Mouse (Mus musculus) megakaryocyte-erythroid progenitor cell, adult 5-6 weeks (primary cell): Measurements from ENCODE around the gene Rgs12. TPM values are rescaled to one million over a fixed set of nuclear protein-coding genes. Genes with fewer than 3 reads are reported as not detected.

ENCODE experiments used
- ATAC-seq: replicated peaks from 2 replicates; pipeline ENCODE4 v1.8.0; 2016; ENCODE audit warnings: mild to moderate bottlenecking, inconsistent platforms; ENCODE audit not compliant: severe bottlenecking, poor library complexity, low FRiP score, low TSS enrichment
- total RNA-seq, 2 experiments: library from RNA; stranded (forward) in 1 of 2; stranded (reverse) in 1 of 2; fragments of 200-1000, 215-1000 nt in 1 of 2; fragments of >200 nt in 1 of 2; fragmentation: Nextera tagmentation in 1 of 2; gene quantifications; 2 replicates each; pipeline ENCODE4 v1.2.3; 2014 to 2017

The Rgs12 gene
- total RNA-seq, 2 experiments from 2014 or later = 30.6 to 47.4 TPM

DNA sequence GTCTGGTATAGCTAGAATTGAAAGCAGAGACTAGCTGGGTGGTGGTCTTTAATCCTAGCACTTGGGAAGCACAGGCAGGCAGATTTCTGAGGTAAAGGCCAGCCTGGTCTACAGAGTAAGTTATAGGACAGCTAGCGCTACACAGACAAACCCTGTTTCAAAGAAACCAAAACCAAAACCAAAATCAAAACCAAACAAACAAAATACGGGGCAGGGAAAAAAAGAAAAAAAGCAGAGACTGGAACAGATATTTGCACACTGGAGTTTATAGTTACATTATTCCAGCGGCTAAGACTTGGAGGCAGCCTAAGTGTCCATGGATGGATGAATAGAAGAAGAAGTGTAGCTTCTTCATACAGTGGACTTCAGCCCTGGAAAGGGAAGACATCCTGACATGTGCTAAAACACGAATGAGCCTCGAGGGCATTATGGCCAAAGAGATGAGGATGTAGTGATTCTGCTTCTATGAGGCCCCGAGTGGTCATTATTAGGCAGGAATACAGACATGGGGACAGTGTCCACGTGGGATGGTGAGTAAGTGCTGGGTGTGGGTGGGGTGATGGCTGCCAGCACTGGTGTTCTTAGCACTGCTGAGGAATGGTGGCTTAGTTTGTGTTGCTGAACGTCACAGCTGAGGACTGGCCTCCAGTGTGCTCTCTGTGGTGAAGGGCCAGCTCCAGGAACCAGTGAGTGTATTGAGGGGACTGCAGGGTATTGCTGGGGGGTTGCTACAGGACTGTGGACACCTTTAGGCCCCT is 24.5 kb downstream of the Rgs12 start:
- ATAC-seq = no peak

DNA sequence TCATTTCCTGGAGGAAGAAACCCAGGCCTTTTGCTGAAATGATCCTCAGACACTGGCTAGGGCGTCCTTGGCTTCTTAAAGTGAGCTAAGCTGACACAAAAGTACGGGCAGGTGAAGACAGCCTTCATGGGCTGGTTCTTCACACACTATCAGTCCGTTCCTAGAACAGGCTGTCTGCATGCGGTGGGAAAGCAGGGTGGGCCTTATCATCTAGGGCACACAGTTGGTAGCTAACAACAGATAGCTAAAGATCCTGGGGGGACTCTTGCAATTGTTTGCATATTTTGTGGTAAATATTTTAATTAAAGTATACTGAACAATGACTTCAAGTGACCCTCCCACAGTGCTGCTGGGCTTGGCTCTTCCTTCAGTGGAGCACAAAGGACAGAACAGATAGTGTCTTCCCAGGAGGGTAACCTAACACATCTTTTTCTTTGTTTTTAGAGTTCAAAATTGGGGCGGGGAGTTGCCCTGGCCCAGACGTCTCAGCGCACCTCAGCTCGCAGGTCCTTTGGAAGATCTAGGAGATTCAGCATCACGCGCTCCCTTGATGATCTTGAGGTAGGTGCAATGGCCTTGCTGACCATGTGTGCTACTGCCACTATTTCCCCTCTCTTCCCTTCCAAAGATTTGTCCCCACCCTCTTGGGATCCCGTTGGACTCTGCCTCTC is 25.7 kb downstream of the Rgs12 start:
- ATAC-seq = peak; percentile 84

DNA sequence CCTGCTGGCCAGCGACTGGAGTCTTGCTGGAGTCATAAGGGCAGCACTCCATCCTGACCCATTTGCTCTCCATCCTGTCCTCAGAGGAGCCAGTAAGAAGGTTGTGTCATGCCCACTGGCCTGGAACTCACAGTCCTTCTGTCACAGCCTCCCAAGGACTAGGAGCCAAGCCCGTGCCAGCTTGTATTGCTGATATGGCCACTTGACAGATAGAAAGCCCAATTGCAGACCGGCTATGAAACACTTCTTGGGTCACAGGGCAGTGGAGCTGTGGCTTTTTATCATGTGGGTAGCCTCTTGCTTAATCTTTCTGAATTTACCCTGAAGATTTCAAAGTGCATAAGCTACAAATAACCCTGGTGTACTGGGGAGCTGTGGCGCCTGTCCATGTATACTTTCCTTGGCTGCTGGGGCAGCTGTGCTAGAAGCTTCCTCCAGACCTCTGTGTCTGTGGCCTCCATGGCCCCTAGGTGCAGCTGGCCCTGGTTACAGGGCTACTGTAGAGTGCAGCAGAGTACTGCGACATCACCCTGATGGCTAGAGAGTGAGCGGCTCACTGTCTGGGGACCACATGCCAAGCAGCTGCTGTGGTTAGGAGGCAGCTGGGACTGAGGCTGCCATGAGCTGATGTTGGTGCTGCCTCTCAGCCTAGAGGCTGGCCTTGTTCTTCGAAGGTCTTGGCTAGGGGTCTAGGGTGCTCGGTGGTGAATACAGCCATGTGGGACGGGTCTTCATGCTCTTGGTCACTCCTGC is 27.5 kb downstream of the Rgs12 start:
- peak; percentile 66 for ATAC-seq

DNA sequence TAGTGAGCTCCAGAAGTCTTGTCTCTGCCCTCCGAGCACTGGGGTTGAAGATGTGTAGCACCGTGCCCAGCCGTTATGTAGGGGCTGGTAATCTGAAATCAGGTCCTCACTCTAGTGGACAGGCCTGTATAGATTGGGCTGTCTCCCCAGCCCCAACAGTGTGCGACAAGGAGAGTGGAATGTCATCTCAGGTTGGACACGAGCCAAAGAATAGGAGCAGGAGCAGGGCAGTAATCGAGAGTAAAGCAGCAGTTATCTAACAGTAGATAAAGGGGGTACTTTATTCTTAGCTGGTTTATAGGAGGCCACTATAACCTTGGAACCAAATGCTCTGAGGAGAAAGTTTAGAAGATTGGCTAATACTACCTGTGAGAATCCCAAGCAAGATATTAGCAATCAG is 30.9 kb downstream of the Rgs12 start:
- peak; percentile 26; the same call in 1 of the 2 replicates for ATAC-seq

DNA sequence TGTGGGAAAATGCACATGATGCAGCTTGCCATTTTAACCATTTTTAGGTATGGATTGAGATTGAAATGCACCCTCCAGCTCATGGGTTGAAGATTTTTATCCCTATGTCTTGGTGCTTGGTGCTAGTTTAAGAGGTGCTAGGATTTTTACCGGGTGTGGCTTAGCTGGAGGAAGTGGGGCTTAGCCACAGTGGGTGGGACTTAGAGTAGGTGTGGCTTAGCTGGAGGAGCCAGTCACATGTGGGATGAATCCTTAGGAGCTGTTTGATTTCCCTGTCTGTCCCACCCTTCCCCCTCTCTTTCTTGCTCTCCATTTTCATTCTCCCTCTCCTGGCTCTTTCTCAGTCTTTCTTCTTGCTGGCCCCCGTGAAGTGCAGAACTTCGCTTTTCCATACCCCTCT is 32.5 kb downstream of the Rgs12 start:
- no peak for ATAC-seq

DNA sequence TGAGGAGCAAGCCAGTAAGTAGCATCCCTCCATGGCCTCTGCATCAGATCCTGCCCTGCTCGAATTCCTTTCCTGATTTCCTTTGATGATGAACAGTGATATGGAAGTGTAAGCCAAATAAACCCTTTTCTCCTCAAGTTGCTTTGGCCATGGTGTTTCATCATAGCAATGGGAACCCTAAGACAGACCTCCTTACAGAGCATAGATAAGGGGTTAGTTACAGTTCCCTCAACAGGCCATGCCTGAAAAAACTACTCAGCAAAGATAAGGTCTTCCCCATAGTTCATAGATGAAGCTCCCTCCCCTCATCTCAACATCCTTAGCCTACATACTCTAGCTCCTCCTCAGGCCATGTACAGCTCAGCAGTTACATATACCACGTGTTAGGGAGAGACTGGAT is 35.7 kb downstream of the Rgs12 start:
- peak; percentile 41 for ATAC-seq

DNA sequence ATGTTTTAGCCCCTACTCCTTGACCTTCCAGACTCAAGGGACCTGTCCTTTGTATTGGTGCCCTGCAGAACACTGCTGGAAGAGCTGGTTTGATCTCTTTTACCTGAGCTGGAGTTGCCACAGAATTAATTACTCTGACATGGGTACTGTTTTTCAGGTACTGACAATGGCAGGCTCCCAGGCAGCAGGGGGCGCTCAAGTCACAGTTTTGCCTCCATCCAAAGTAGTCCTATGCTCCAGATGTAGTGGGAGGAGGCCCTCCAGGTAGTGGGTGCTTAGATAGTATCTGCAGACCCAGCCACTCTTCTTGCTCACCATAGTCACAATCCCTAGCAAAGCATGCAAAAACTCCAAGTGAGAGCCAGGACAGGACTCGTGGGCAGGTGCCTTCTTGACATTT is 36.6 kb downstream of the Rgs12 start:
- peak; percentile 58; the same call in 1 of the 2 replicates for ATAC-seq

DNA sequence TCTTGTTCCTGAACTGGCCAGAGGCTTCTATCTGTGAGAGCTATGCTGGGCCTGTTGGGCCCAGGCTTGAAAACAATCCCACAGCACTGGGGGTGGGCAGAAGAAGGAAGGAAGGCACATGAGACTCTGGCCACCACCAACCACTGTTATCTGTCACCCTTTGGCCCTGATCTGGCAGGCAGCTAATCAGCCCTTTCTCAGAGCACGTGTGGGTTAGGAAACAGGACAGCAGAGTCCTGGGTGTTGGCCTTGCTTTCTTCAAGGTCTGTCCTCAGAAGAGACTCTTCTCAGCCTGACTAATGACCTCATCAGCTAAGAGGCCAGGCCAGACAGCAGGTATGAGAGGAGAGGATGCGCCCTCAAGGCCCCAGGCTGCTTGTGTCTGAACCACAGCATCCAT is 38.2 kb downstream of the Rgs12 start:
- peak; percentile 66 for ATAC-seq

DNA sequence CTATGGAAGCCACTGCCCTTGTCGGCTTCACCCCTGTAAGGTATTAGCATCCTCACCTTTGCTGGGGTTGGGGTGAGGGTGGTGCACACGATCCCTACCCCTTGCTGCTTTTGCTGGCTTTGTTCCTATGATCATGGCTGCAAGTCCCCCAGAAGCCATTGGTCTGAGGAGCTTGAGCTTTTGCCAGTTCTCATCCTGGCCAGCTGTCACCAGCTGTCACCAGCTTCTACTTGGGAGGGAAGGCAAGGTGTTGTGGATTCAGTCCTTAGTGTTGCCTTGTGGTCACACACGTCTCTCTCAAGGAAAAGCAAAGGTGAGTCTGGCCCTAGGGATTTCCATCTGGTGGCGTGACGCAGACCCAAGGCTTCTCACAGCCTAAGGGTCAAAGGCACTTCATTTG is 39.4 kb downstream of the Rgs12 start:
- ATAC-seq = no peak

DNA sequence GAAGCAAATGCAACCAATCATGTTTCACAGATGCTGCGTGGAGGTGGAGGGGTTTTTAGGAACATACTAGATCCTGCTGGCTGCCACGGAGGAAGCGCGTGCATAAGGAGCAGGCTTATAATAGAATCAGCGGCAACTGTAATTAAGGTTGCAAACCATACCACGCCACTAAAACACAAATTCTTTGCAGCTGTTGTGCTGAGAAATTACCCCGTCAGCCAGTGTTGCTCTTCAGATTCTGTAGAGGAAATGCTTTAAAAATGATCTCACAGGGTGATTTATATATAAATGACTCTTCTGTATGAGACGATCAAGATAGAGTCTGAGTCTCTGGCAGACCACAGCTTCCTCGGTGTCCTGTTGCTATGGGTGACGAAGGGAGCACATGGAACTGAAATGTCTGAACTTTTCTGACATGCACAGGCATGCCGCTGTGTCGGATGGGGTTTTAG is 40.1 kb downstream of the Rgs12 start:
- no peak for ATAC-seq

DNA sequence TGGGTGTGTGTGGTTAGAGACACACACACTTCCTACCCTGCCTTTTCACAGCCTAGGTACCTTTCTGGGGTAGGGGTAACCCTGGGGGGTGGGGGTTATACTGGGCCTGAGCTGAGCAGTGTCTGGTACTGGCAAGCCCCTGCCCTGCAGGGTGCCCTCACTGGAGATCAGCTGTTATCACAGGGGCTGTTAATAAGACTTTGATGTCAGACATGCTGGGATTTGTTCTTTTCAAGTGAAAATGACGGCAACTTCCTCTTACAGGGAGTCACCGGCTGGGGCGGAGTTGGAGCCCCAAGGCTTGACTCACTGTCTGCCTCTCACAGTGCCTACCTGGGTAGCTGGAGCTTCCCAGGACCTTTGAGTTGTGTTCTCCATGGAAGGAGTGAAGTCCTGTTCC is 49.5 kb downstream of the Rgs12 start:
- ATAC-seq = no peak

DNA sequence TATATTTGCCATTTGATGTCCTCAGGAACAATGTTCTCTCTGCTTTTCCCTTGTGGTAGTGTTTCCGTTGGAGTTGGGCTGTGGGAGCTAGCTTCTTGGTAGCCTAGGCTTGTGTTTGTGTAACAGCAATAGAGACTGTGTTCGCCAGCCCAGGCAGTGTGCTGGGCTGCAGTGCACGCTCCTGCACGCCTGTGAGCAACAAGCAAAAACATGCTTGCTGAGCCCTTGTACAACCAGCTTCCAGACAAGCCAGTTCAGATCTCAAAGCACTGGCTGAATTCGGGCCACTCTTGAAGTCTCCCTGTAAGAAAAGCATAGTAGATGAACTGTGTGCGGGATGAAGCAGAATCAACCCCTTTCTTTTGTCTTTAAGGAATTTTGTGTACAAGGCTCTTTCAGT is 50.0 kb downstream of the Rgs12 start:
- ATAC-seq = no peak

DNA sequence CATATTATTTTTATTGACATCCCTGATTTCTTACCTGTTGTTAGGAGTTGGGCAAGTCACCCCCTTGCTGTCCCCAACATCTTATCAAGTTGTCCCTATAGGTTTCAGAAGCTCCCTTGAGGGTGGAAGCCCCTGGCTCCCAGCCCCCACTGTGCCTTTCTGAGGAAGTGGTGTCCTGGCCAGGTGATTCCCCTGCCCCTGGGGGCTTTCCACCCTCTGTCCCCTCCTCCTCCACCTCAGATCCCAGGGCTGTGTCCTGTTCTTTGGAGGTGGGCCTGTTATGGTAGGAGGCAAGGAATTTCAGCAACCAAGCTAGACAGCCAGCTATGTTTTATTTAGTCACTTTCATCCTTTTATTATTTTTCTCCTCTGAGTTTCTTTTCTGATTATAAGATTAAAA is 51.1 kb downstream of the Rgs12 start:
- no peak for ATAC-seq

DNA sequence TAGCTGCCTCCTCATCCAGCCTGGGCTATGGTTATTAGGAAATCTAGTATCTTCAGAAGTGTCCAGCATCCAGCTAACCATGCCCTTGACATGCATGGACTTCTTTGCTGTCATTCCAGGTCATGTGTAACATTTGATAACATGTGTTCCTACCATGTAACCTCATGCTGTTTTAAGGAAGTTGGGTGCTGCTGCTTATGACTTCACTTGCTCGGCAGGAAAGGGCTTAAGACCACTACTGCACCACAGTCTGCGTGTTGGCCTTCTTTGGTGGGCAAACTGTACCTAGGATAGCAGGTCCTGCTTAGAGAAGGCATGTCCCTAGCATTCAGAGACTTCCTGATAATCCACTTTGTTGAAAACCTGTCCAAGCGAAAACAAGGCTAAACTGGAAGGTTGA is 51.9 kb downstream of the Rgs12 start:
- ATAC-seq = no peak

DNA sequence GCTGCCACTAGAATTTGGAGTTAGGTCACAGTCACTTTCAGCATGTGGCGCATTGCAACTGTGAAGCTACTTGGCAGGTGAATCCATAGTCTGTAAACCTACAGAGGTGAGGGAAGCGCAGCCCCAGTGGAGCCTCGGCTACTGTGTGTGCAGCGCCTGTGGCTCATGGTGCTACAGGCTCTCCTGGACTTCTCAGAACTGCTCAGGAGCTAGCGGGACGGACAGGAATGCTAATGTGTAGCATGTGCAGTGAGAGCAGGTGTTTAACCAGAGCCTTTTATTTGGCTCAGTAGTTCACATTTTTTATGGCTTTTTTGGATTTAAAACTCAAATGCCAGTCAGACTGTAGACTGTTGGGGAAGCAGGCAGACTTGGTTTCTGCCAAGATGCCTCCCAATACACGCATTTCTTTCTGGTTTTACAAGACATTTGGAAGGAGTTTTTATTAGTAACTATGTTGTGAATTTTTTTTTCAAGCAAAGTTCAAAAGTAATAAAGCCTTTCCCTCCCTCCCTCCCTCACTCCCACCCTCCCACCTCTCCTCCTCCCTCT is 54.4 kb downstream of the Rgs12 start:
- ATAC-seq = no peak

DNA sequence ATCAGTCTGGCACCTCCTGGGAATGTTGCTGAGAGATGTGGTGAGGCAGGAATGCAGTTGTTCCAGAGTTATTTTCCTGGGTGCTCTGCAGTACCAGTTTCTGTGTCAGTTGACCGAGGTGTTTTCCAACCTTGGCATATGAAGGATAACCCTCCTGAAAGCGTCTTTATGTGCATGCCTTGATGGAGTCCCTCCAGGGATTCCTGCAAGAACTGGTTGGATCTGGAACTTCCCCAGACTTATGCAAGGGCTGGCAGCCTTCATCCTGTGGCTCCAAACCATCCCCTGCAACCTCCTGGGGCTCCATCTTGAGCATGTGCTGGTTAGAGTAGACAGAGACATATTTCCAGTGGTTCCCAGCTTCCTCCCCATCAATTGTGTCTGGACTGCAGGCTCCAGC is 55.5 kb downstream of the Rgs12 start:
- no peak for ATAC-seq

DNA sequence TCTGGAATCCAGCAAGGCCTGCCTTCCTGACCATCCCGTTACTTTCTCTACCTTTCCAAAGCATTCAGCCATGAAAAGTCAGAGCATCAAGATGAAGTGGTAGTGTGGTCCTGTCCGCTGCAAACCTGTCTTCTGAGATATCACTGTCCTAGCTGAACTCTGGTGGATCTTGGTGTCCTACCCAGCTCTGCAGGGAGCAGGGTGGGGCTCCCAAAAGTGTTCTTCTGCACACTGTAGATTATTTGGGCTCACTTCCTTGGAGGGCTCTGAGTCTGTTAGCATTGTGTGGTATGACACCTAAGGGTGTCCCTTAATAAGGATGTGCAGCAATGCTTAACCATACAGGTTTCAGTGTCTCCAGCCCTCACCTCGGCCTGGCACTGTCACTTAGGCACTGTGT is 56.4 kb downstream of the Rgs12 start:
- ATAC-seq = no peak; the same call in 1 of the 2 replicates

DNA sequence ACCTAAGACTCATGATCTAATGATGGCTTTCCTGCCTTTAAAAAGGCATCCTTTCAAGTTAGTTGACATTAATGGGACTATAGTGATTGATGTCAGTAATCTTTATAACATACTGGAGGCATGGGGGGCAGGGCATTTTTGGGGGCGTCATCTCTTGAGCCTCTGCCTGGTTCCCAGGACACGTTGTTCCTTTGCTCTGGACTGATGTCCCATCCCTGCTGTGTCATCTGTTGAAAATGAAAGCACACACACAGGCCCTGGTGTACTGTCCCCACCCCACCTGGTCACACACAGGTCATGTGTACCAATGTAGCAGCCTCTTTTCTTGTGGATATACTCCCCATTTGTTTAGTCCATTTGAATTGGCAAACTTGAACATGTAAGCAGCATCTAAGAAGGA is 57.4 kb downstream of the Rgs12 start:
- no peak for ATAC-seq

DNA sequence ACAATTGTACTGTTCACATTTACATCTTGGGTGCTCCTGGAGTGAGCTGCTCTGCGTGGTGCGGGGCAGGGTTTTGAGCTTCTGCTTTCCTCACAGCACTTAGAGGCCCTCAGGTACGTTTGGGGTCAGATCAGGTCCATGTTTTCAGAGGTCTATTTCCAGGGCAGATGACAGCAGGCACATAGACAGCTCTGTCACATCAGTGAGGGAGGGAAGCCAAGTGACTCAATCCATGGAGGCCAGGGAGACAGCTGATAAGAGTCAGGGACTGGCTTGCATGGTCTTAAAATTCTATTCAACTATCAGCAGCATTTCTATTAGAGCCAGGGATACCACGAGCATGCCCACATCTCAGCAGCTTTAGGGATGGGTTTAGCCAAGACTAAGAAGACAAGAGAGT is 59.9 kb downstream of the Rgs12 start:
- no peak for ATAC-seq

DNA sequence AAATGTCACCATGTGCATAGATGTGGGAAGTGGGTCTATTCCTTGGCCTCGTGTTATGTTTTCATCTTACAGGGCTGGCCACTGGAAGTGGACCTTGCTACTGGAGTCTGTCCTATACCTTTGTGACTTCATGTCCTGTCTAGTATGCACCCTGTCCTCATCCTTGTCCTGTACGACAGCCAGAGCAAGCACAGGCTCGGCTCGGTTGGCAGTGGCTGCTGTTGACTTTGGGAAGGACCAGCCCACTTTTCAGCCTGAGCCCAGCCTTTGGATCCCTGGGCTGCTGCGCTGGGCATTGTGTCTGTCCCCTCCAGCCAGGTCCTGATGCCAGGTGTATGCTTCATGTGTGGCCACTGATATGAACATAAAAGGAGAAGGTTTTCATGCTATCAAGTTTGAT is 61.4 kb downstream of the Rgs12 start:
- no peak for ATAC-seq
